Mouse (Mus musculus) urinary bladder, adult 18-20 months (tissue): ENCODE measurements around the gene Bglap.
A peak's percentile ranks its signal among the peaks of the same experiment; 100 is the strongest.
"Not testable (repeated sequence)": the region's sequence is repeated elsewhere in the genome, so short reads cannot be mapped to it uniquely, and the experiment has no call there.

Experiments
- DNase-seq, 2 experiments: peaks; one replicate each; pipeline ENCODE4 v3.0.0; 2022; ENCODE audit warnings: low spot score in 2 of 2, mixed read lengths in 2 of 2

Gene Bglap

DNA sequence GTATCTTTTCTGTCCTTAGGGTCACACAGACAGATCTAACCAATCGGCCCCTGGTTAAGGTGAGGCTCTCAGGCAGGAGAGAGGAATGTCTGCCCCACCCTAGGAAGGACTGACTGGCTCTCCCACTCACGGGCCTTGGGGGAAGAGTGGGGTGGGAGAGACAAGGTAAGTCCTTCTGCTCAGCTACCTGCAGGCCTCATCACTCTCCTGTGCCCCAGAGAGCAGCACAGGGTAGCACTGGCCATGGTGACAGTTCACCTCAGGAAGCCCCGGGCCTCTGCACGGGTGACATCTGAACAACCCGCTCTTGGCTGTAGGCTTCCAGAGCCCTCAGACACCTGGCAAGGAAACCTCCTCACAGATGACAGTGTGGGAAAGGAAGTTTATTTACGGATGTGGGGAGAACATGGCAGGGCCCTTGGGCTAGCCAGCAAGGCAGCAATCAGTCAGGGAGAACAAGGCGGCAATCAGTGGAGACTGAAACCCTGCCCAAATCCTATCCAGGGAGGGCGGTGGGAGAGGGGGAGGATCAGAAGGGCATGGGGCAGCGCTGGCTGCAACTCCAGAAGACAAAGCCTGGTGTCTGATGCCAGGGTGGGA, 9.6 kb upstream of the Bglap start:
- DNase-seq, result no peak

DNA sequence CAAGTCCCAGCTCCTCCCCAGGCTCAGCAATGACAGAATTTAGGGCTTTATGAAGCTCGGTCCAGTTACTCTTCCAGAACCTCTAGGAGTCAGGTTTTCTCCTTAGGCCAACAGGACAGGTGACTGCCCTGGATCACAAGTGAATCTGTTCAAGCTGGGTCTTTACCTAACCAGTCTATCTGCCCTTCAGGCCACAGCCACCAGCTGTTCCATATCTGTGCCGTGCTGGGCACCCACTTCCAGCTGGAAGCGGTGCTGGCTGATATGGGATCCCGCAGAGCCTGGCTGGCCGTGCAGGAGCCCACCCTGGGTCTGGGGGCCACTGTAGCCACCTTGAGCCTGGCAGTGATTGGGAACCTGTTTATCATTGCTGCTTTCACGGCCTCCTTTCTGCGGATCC, 1.9 kb downstream of the Bglap start:
- DNase-seq, result not testable (repeated sequence)

DNA sequence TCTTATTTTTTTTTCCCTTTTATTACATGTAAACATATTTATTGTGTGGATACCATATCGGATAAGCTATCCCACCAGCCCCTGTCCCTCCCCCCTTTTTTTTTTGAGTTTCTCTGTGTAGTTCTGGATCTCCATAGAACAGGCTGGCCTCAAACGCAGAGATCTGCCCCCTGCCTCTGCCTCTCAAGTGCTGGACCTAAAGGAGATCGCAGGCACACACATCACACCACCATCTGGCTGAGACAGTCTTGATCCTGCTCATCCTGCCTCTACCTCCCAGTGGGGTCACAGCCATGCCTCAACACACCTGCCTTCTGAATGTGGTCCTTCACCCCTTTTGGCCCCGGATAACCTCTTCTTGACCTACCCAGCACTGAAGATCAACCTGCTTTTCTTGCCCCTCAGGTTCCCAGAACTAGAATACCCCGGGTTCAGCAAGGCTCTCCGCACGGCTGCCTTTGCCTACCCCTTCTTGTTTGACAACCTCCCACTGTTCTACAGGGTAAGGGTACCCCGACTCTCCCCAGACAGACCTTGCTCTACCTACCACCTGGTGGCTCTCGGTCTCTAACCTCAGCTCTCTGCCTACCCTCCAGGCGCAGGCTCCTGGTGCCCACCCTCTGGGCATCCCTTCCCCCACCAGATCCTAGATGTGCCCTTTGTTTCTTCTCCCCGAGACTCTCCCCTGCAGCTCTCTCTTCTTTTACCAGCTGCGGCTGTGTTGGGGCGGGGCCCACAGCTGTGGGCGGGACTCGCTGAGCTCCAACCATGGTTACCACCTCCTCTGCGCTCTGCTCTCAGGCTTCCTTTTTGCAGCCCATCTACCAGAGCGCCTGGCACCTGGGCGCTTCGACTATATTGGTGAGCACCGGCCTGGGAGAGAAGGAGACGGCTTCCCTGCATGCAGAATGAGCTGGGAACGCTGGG, 2.6 kb downstream of the Bglap start:
- DNase-seq, result not testable (repeated sequence)

DNA sequence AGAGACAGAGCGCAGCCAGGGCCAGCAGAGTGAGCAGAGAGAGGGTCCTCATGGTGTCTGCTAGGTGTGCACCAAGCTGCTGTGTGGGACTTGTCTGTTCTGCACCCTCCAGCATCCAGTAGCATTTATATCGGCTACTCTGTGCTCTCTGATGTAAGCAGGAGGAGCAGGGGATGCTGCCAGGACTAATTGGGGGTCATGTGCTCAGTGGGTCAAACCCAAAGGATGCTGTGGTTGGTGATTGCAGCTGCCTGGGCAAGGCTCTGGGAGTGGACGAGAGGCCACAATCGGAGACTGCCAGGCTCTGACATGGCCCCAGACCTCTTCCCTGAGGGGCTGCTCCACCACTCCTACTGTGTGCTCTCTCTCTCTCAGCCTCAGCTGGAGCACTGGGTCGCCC, 5.7 kb downstream of the Bglap start, which contains the start of gene Bglap2:
Gene Bglap2 (minus strand): TSS at position 101 of the 400 bp plus-strand sequence.
- not testable (repeated sequence) for DNase-seq

DNA sequence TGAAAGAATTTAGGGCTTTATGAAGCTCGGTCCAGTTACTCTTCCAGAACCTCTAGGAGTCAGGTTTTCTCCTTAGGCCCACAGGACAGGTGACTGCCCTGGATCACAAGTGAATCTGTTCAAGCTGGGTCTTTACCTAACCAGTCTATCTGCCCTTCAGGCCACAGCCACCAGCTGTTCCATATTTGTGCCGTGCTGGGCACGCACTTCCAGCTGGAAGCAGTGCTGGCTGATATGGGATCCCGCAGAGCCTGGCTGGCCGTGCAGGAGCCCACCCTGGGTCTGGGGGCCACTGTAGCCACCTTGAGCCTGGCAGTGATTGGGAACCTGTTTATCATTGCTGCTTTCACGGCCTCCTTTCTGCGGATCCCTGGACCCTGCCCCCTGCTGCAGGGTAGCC, 7.6 kb downstream of the Bglap start:
- DNase-seq, result not testable (repeated sequence)

DNA sequence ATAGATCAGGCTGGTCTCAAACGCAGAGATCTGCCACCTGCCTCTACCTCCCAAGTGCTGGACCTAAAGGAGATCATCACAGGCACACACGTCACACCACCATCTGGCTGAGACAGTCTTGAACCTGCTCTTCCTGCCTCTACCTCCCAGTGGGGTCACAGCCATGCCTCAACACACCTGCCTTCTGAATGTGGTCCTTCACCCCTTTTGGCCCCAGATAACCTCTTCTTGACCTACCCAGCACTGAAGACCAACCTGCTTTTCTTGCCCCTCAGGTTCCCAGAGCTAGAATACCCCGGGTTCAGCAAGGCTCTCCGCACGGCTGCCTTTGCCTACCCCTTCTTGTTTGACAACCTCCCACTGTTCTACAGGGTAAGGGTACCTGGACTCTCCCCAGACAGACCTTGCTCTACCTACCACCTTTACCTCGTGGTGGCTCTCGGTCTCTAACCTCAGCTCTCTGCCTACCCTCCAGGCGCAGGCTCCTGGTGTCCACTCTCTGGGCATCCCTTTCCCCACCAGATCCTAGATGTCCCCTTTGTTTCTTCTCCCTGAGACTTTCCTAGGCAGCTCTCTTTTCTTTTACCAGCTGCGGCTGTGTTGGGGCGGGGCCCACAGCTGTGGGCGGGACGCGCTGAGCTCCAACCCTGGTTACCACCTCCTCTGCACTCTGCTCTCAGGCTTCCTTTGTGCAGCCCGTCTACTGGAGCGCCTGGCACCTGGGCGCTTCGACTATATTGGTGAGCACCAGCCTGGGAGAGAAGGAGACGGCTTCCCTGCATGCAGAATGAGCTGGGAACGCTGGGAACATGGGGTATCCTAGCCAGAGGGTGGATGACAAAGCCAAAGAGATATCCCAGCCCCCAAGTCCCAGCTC, 8.3 kb downstream of the Bglap start:
- not testable (repeated sequence) for DNase-seq

DNA sequence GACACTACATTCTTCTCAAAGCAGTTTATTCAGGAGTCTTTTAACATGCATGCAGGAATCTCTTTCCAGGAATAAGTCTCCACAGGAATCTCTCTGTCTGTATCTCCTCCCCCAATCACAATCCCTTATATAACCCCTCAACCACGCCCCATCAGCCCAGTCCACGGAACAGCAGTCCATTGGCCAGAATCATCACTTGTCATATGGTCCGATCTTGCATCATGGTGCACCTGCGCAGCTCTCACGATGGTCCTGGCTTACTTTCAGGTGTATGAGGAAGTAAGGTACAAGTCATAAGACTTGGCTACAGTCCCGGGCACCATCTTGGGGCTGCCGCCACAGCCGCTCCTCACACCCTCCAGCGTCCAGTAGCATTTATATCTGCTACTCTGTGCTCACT, 11.6 kb downstream of the Bglap start, which contains the start of gene Bglap3:
Gene Bglap3 (minus strand): TSS at position 101 of the 400 bp plus-strand sequence.
- not testable (repeated sequence) for DNase-seq

DNA sequence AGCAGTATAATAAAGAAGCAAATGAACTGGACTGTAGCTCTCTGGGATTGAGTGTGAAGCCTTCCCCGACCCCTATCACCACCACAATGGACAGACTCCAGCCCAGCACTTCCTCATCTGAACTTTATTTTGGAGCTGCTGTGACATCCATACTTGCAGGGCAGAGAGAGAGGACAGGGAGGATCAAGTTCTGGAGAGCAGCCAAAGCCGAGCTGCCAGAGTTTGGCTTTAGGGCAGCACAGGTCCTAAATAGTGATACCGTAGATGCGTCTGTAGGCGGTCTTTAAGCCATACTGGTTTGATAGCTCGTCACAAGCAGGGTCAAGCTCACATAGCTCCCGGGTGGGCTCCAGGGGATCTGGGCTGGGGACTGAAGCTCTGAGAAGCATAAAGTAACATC, 15.8 kb downstream of the Bglap start:
- not testable (repeated sequence) for DNase-seq

DNA sequence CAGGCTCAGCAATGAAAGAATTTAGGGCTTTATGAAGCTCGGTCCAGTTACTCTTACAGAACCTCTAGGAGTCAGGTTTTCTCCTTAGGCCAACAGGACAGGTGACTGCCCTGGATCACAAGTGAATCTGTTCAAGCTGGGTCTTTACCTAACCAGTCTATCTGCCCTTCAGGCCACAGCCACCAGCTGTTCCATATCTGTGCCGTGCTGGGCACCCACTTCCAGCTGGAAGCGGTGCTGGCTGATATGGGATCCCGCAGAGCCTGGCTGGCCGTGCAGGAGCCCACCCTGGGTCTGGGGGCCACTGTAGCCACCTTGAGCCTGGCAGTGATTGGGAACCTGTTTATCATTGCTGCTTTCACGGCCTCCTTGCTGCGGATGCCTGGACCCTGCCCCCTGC, 16.7 kb downstream of the Bglap start:
- not testable (repeated sequence) for DNase-seq

DNA sequence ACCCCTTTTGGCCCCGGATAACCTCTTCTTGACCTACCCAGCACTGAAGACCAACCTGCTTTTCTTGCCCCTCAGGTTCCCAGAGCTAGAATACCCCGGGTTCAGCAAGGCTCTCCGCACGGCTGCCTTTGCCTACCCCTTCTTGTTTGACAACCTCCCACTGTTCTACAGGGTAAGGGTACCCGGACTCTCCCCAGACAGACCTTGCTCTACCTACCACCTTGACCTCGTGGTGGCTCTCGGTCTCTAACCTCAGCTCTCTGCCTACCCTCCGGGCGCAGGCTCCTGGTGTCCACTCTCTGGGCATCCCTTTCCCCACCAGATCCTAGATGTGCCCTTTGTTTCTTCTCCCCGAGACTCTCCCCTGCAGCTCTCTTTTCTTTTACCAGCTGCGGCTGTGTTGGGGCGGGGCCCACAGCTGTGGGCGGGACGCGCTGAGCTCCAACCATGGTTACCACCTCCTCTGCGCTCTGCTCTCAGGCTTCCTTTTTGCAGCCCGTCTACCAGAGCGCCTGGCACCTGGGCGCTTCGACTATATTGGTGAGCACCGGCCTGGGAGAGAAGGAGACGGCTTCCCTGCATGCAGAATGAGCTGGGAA, 17.3 kb downstream of the Bglap start:
- DNase-seq, result peak in 1 of 2 experiments; percentile 53

DNA sequence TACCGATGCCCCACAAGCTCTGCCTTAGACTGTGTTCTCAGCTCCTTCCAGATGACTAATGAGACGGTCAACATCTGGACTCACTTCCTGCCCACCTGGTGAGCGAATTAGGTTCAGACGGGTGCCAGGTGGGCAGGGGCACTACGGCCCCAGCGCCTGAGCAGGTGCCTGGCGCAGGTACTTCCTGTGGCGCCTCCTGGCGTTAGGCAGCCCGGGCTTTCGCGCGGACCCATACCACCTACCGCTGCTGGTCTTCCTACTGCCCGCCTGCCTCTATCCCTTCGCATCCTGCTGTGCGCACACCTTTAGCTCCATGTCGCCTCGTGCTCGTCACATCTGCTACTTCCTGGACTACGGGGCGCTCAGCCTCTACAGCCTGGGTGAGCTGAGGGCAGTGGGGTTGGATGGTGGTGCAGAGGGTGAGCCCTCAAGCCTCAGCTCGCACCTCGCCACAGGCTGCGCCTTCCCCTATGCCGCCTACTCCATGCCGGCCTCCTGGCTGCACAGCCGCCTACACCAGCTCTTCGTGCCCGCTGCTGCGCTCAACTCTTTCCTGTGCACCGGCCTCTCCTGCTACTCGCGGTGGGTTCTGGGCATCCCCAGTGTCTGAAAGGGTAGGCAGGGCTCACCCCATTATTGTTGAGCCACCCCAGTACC, 18.4 kb downstream of the Bglap start:
- no peak for DNase-seq

DNA sequence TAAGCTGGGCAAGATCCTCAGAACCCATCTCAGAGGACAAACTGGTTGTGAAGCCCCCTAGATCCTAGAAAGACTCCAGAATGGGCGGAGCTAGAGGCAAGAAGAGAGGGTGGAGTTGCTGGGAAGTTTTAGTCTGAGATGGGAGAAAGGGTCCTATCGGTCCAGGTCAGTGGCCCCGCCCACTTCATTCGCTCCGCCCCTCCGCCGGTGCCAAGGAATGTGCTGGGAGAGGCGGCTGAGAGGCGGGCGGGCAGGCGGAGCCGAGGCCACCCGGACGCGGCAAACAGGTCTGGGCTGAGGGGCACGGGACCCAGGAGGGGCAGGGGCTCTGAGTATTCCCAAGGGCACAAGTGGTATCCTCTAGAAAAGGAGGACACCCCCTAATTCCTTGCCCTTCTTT, 19.9 kb downstream of the Bglap start, which contains the start of gene Paqr6:
Gene Paqr6 (plus strand): TSS at position 248 of the 400 bp plus-strand sequence.
- peak in 1 of 2 experiments; percentile 68 for DNase-seq

DNA sequence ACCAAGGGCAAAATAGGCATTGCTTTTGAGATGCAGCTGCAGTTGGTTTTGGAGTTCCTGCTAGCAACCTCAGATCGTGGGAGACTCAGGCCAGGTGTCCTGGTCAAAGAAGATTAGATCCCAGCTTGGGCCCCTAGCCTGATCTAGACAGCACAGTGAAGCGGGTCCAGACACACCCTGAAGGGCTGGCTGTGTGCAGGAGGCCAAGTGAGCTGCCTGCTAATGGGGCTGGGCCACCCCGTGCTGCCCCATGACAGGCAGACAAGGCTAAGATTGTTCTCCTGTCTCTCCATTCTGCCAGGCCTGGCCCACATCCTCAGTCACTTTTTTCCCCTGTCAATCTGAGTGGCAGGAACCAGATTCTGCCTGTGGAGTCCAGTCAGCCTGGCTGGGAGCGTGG, 20.6 kb downstream of the Bglap start:
- no peak for DNase-seq

DNA sequence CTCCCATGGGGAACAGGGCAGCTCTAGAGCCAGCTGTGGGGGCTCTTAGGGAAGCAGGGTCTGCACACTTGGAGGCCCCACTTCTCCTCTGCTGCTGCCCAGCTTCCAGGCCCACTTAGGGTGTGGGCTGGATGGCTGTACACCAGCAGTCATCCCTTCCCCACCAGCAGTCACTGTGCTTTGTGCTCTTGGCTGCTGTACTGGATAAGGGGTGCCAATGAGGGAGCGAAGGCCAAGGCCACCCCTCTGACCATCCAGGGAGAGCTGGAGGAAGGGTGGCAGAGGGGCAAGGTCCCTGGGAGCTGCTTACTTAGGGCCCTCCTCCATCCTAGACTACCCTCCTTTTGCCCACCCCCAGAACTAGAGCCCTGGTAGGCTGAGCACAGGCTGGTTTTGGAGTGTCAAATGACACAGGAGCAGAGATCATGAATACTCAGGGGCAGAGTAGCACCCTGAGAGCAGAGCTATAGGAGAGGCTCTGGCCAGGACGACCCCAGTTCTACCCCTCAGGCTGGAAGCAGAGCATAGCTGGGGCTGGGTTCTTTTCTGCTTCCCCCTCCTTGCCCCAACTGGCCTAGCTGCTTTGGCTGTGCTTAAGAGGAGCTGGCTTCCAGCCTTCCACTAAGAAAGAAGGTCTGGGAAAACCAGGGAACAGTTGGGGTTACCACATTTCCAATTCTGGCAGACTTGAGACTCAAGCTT, 22.5 kb downstream of the Bglap start:
- DNase-seq, result no peak

DNA sequence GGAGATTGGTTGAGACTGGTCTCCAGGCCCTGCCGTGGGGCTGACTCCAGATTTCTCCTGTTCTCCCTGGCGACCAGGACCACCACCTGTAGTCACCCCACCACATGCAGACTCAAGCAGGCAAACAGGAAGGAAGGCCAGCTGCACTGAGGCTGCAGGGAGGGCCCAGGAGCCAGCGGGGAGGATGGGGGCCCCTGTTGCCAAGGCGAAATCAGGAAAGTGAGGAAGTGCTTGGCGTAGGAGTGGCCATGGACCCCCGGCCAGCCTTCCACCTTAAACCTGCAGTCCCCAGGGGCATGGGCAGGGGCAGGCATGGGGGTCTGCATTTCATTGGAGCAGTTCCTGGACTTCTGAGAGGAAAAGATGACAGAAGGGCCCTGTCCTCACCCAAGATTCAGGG, 23.2 kb downstream of the Bglap start:
- DNase-seq, result no peak

DNA sequence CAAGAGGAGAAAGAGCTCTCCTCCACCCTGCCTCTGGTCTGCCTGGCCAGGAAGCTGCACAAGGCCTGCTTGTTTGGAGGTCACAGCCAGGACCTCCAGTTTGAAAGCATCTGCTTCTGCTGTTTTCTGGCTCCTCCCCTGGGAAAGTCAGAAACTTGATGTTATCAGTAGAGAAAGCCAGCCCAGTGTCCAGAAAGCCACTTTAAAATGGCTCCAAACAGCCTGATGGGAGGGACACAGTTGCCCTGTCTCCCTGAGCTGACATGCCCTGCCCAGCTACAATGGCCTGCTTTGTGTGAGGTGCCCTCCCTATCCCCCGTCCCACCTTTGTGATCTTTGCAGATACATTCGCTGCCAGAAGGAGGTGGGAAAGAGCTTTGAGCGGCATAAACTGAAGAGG, 24.3 kb downstream of the Bglap start:
- no peak for DNase-seq

DNA sequence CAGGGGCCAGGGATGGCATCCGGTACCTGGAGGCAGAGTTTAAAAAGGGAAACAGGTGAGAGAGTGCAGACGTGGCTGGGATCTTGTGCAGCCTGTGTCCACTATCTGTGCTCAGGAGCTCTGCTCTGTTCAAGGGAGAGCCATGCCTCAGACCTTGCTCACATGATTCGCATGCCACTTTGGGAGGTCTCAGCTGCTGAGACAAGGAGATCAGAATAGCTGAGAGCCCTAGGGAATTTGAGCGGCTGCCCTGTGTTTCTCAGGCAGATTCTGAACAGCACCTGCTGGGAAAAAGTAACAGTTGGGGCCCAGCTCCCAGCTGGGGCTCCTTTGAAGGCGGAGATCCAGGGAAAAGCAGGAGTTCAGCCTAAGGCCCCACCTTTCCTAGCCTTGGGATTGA, 24.7 kb downstream of the Bglap start:
- no peak for DNase-seq

DNA sequence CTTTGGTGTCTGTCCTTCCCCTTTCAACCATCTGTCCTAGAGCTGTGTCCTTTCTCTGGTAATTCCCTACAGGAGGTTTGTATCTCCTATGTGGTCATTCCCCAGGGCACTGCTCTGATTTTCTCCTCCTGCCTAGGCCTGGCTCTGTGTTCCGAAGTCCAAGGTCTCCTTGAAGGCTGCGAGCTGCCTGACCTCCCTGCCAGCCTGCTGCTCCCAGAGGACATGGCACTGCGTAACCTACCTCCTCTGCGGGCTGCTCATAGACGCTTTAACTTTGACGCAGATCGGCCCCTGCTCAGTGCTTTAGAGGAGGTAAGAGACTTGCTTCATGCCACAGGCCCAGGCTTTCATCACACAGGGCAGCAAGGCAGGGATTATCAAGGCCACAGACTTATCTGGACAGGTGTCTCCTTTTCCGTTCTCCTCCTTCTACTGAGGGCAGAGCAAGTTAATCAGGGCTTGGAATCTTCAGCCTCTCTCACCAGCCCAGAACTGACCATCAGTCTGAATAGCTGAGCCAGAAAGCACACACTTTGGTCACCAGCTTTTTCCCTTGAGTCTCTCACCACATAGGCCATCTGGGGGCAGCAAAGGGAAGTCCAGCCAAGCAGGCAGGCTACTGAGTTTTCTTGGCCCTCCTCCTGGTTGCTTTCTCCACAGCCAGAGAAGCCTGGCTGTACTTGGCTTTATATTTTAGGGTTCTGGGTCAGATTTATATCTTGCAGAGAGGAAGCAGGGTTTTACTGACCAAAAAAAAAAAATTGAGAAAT, 29.7 kb downstream of the Bglap start:
- DNase-seq, result no peak

DNA sequence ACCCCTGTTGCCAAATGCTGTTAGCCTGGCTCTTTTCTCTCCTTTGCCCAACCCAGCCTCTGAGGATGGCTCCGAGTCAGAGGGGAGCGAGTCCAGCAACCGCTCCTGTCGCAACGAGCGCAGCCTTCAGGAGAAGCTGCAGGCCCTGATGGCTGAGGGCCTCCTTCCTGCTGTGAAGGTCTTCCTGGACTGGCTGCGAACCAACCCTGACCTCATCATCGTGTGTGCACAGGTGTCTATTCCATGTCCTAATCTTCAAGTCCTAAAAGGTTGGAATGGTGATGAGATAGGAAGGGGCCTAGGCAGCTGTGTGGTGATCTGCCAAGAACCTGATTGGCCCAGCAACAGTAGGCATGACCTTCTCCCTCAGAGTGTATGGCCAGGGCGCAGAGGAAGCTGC, 31.4 kb downstream of the Bglap start:
- no peak for DNase-seq
